Mouse (Mus musculus): Measurements from ENCODE around the gene Cxcl17.
A peak's percentile ranks its signal among the peaks of the same experiment; 100 is the strongest.

The Cxcl17 gene

DNA sequence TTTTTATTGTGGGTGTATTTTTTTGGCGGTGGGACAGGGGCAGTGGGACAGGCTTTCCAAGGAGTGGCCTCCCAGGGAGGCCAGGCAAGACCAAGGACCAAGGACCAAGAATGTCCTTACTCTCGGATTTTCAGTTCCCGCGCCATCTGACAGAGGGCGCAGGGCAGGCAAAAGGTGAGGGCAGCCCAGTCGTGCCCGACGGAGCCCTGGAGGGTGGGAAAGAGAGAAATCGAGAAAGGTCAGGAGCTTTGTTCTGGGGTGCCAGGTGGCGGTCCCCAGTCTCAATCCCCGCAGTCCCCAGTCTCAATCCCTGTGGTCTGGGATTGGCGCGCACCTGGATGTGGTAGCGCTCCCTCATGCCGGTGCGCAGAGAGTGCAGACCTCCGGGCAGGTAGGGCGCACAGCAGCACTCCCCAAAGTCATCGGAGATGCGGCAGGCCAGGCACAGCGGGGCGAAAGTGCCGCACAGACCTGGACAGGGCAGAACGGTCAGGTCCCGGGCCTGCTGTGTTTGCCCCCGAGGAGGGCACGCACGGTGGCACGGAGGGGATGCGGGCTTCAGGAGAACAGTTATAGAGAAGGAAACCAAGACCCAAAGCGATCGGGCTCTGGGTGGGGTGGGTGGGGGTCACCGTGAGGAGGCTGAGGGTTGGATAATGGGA is 44.9 kb downstream of the Cxcl17 start:
- peak in 1 of 2 experiments; percentile 56 for DNase-seq

DNA sequence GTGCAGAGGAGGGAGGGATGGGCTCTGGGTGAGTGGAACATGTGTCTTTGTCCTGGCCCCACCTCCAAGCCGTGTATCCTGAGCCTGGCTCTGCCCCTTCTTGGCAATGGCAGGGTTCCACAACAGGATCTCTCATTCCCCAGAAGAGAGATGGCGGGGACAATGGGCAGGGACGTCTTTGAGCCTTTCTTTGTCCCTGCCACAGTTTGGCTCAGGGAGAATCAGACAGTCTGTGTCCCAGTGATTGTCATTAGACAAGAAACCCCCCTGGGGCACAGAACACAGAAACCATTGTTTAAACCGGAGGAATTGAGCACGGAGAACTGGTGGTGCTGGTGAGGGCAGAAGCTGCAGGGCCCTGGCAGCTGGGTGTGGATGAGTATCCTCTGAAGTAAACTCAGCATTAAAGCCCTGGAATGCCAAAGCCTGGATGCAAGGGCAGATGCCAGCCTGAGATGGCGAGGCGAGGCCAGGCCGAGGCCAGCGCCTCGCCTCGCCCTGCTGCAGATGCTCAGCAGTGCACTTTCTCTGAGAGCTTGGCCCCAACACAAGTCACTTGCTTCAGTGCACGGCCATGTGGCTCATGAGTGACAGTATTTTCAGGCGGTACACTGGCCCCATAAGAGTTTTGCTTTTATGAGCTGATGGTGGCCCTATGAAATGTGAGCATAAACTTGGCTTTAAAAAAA is 46.6 kb downstream of the Cxcl17 start:
- DNase-seq = no peak

DNA sequence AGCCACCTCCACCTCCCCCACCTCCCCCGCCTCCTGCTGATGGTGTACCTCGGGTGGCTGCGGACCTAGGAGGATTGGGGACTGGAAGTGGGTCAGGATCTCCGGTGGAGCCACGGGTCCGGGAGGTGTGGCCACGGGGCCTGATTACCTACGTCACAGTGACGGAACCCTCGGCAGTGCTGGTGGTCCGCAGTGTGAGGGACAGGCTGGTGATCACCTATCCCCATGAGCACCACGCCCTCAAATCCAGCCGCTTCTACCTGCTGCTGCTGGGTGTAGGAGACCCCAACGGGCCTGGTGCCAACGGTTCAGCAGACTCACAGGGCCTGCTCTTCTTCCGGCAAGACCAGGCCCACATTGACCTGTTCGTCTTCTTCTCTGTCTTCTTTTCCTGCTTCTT is 49.1 kb downstream of the Cxcl17 start:
- DNase-seq = no peak

DNA sequence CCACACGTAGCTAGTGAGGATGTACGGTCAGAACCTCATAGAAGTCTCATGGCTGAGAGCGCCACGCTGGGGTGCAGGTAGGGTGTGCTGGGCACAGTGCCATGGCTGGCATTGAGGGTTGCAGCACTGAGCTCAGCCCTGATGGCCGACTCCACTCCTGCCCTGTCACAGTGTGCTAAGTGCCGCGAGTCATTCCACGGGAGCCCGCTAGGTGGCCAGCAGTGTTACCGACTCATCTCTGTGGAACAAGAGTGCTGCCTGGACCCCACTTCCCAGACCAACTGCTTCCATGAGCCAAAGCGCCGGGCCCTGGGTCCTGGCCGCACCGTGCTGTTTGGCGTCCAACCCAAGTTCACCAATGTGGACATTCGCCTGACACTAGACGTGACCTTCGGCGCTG is 49.5 kb downstream of the Cxcl17 start:
- DNase-seq = no peak

GRCm38 (mm10) chr7:25358721-25359206 is 53.9 kb downstream of the Cxcl17 start:
- DNase-seq = no peak

Measured in kidney, adult 8-10 months (tissue).